Mouse (Mus musculus) hindlimb bud, embryonic 11.5 days (tissue): ENCODE results near the gene Cdkn2d.
A peak's percentile ranks its signal among the peaks of the same experiment; 100 is the strongest.
"Not testable (repeated sequence)": the region's sequence is repeated elsewhere in the genome, so short reads cannot be mapped to it uniquely, and the experiment has no call there.

Experiments used
- DNase-seq: peaks from one replicate; pipeline ENCODE4 v3.0.0-alpha.2; 2012; ENCODE audit warnings: low read depth, low spot score; ENCODE audit errors: extremely low spot score

The Cdkn2d gene

GRCm38 (mm10) chr9:21291022-21291787, at the start of gene Cdkn2d:
TSS of gene Cdkn2d (minus strand) at chr9:21291407.
- DNase-seq: peak; percentile 100

GRCm38 (mm10) chr9:21340411-21340810, 49.2 kb upstream of the Cdkn2d start:
- no peak for DNase-seq

GRCm38 (mm10) chr9:21337652-21338051, 46.4 kb upstream of the Cdkn2d start:
- no peak for DNase-seq

DNA sequence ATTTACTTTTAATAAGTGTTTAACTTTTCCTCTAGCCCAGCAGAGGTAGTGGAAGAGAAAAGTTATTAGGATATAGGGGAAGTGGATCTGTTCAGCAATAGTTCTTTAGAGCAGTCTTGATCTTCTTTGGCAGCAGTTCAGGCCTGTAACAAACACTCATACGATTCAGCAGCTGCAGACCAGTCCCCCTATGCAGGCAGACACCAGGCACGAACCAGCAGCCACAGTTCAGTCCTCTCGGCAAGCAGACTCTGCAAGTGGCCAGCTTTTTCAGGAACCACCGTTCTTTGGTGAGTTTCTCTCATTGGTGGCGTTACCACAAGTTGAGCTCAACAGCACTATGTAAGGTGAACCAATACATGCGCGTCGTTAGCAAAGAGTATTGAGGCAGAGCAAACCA, 45.3 kb upstream of the Cdkn2d start:
- DNase-seq: no peak

DNA sequence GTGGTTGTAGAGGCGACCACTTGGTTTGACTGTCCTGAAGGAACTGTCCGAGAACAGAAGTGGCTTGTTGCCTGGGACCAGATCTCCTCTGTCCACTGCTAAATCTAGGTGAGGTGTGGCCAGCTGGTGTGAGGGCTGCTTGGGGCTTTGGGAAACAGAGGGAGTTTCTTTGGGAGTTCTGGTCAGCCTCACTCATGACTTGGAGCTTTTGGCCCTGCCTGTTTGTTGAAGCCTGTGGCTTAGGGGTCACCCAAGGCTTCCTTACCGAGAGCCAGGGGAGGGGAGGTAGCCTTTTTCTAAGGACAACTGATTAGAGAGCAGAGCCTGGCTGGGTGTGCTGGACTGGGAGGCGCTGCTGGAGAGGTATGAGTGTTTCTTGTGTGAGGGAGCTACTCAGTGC, 44.2 kb upstream of the Cdkn2d start:
- DNase-seq: no peak

GRCm38 (mm10) chr9:21334747-21335146, 43.5 kb upstream of the Cdkn2d start:
- DNase-seq: no peak

DNA sequence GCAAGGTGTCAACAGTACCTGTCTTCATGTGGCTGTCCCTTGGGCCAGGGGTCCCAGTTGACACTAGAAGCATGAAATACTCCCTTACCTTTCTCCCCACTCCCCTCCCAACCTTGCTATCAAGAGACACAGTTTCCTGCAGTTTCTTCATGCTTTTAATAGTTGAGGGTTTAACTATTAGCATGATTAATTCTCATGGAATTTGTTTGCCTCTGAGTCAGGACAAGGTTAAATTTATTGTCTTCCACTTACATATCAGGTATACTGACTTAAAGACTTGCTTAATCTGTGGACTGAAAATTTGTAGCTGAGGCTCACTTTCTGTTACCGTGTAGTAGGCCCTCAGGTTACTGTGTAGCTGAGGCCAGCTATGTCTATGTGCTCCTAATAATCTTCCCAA, 42.3 kb upstream of the Cdkn2d start:
- DNase-seq: no peak

- DNase-seq: no peak
Observed at GRCm38 (mm10) chr9:21332161-21333061, 41.2 kb upstream of the Cdkn2d start.

- no peak for DNase-seq
Observed at GRCm38 (mm10) chr9:21331365-21332140, 40.3 kb upstream of the Cdkn2d start.

DNA sequence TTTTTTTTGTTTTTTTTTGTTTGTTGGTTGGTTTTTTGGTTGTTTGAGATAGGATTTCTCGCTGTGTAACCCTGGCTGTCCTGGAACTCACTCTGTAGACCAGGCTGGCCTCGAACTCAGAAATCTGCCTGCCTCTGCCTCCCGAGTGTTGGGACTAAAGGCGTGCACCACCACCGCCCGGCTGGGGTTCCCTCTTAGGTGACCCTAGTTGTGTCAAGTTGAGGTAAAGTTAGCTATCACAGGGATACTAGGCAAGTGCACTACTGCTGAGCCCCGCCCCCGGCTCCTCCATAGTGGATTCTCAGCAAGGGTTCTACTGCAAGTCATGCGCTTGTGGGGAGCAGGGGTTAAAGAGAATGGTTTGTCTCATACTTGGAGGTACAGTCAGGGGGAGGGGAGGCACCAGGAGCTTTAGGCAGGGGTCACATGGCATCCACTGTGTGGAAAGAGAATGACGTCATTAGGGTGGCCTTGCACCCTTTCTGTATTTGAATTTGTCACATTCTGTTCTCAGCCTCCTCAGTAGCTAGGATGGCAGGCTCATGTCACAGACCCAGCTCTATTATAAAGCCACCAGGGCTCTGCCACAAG, 38.6 kb upstream of the Cdkn2d start:
- DNase-seq: no peak

- no peak for DNase-seq
Observed at GRCm38 (mm10) chr9:21329041-21329440, 37.8 kb upstream of the Cdkn2d start.

- DNase-seq: no peak
Observed at GRCm38 (mm10) chr9:21328041-21328440, 36.8 kb upstream of the Cdkn2d start.

GRCm38 (mm10) chr9:21327569-21327968, 36.4 kb upstream of the Cdkn2d start:
- DNase-seq: no peak

GRCm38 (mm10) chr9:21324269-21324668, 33.1 kb upstream of the Cdkn2d start:
- no peak for DNase-seq

DNA sequence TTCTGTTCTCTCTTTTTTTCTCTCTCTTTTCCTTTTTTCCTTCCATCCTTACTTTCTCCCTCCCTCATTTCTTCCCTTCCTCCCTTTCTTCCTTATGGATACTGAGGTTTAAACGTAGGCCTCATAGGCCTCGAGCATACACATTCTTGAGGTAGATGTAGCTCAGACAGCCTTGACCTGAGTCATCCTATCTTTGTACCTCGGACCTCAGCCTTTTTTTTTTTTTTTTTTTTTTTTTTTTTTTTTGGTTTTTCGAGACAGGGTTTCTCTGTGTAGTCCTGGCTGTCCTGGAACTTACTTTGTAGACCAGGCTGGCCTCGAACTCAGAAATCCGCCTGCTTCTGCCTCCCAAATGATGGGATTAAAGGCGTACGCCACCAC, 31.7 kb upstream of the Cdkn2d start:
- DNase-seq: not testable (repeated sequence)

- no peak for DNase-seq
Observed at GRCm38 (mm10) chr9:21322211-21322916, 31.2 kb upstream of the Cdkn2d start.

DNA sequence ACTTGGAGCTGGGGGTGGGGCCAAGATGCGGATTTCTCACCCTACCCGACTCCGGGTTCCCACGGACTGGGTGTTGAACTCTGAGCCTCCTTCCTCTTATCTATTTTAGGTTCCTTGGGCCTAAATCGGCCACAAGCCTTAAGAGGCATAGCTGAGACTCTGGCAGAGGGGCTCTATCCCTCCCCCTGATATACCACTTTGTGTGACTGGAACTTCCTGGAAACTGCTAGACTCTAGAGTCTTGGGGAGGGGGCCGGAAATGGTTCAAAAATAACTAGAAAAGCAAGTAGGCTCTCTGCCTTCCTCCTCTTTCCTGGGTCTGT, 30.3 kb upstream of the Cdkn2d start:
- no peak for DNase-seq

GRCm38 (mm10) chr9:21320619-21321512, 29.7 kb upstream of the Cdkn2d start, which contains the start of gene Slc44a2:
TSS of gene Slc44a2 (plus strand) at chr9:21320698.
- DNase-seq: no peak

DNA sequence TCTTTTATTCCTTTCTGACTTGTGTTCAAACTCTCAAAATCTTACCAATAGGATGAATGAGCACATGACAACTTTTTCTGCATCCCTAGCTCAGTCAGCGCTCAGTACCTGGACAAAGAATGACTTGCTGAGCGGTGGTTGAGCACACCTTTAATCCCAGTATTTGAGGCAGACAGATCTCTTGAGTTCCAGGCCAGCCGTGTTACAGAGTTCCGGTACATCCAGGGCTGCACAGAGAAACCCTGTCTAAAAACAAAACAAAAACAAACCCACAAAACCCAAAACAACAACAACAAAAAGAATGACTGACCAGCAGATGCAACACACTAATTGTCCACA, 29.0 kb upstream of the Cdkn2d start:
- DNase-seq: peak; percentile 44

- no peak for DNase-seq
Observed at GRCm38 (mm10) chr9:21319503-21319902, 28.3 kb upstream of the Cdkn2d start.
